In the genomic region with DNA sequence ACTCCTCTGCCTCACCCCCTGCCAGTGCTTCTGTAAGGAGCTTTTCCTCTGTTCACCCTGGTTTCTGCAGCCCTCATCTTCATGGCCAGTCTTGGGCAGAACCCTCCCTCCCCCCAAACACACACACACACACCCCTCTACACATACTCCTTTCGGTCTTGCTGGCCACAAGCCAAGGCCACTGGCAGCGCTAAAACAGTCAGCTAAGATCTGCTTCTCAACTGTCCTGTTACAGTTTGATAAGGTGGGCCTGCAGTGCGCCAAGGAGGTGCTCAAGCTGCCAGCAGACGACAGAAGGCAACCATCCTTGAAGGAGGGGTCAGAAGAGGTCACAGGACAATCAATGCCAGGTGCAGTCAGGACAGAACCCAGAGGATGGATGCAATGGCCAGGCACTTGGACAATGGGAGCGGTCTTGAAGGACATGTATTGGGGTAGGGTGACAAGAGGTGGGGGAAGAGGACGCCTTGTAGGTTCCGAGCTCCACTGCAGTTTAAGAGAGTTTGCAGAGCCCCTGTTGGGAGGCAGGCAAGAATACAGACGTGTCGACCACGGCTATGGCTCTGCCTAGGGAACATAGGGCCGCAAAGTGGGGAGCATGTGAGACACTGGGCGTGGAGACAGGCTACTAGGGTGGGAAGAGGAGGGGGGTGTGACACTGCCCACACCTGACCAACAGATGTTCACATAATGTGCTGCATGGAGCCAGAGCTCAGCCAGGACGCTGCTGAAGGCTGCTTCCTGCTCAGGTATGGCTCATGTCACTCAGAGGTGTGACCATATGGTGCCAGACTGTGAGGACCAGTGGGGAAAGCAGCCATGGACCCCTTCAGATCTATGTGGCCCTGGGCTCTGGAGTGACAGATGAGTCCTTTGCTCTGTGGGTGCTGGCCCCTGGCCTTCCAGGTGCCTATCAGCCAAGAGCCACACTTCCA, we compare ENCODE assay signal across 10 mouse cellular contexts. TPM values are rescaled to one million over a fixed set of nuclear protein-coding genes. Genes with fewer than 3 reads are reported as not detected.
DNase-seq lines count a peak whose midpoint lies in the region; ATAC-seq lines count a peak whose summit lies in the region.
"Had no signal": no experiment of that assay in that cellular context is flagged by ENCODE, and none has a peak within 500 bp of the region (broad histone marks: within the 10 kb centered on the region; RNA-seq: fewer than 3 reads in every experiment).

No protein-coding gene starts in this region.

- H3K27ac ChIP-seq in forebrain, embryonic 13.5 days, result 0 out of 2 replicates have a peak overlapping the region, but pooled peaks have one; percentile 3
- no peak overlapping the region for H3K27ac ChIP-seq in forebrain, embryonic 16.5 days (ENCODE audit: low read length)
- no peak overlapping the region for H3K27ac ChIP-seq in lung, embryonic 16.5 days (ENCODE audit: low read length)
- H3K27ac ChIP-seq: gastrocnemius, adult 2 months had no signal

- H3K36me3 ChIP-seq in forebrain, embryonic 13.5 days (ENCODE audit: poor library complexity, severe bottlenecking), result peaks cover 30% of the 10 kb centered on the region
- H3K36me3 ChIP-seq in forebrain, embryonic 16.5 days (ENCODE audit: control insufficient read depth, insufficient read depth), result no peaks in the 10 kb centered on the region; the same call in 1 of the 2 replicates
- H3K36me3 ChIP-seq in lung, embryonic 16.5 days (ENCODE audit: control insufficient read depth, insufficient read depth, low read length), result peaks cover 14% of the 10 kb centered on the region

- intact Hi-C loops in left cerebral cortex, postnatal 25 days (cut with DNase I), result no loop called here

- ATAC-seq in forebrain, embryonic 13.5 days, result no peak
- ATAC-seq in forebrain, embryonic 16.5 days, result no peak
- ATAC-seq in lung, embryonic 16.5 days (ENCODE audit: low read depth), result peak; percentile 53

- peaks cover 9% of the 10 kb centered on the region; the same call in 1 of the 2 replicates for H3K9me3 ChIP-seq in forebrain, embryonic 13.5 days (replicated peaks)
- peaks cover 3% of the 10 kb centered on the region; the same call in 1 of the 2 replicates for H3K9me3 ChIP-seq in forebrain, embryonic 16.5 days (ENCODE audit: control insufficient read depth, low read length)
- no peaks in the 10 kb centered on the region for H3K9me3 ChIP-seq in lung, embryonic 16.5 days (ENCODE audit: control insufficient read depth, low read length)

- H3K9ac ChIP-seq in forebrain, embryonic 13.5 days, result no peak overlapping the region
- no peak overlapping the region for H3K9ac ChIP-seq in forebrain, embryonic 16.5 days (replicated peaks; ENCODE audit: low read depth, low read length)
- no peak overlapping the region for H3K9ac ChIP-seq in lung, embryonic 16.5 days (ENCODE audit: low read length)

- 75% methylated on average over 13 of the region's 13 CpGs for WGBS in forebrain, embryonic 13.5 days
- WGBS in forebrain, embryonic 16.5 days, result 69% methylated on average over 13 of the region's 13 CpGs
- WGBS in lung, embryonic 16.5 days, result 53% methylated on average over 13 of the region's 13 CpGs

- no peak for DNase-seq in lung, postnatal 36 days
- peak; percentile 55 for DNase-seq in cerebellum, adult 9-11 months
- DNase-seq in ovary, postnatal 14 days (ENCODE audit: low spot score), result peak; percentile 36
- DNase-seq in left cerebral cortex, adult 18-20 months (ENCODE audit: low spot score in 2 of 2), result no peak
- DNase-seq in left cerebral cortex, postnatal 25 days (ENCODE audit: low spot score in 2 of 2), result no peak
- DNase-seq: gastrocnemius, adult 2 months had no signal

- H3K4me1 ChIP-seq in forebrain, embryonic 13.5 days, result peaks cover 33% of the 10 kb centered on the region
- H3K4me1 ChIP-seq in forebrain, embryonic 16.5 days (replicated peaks; ENCODE audit: control insufficient read depth, insufficient read depth, low read length), result peaks cover 20% of the 10 kb centered on the region
- H3K4me1 ChIP-seq in lung, embryonic 16.5 days (replicated peaks; ENCODE audit: control insufficient read depth, insufficient read depth, low read length), result peaks cover 24% of the 10 kb centered on the region

- no peaks in the 10 kb centered on the region for H3K27me3 ChIP-seq in forebrain, embryonic 13.5 days
- no peaks in the 10 kb centered on the region for H3K27me3 ChIP-seq in forebrain, embryonic 16.5 days (replicated peaks; ENCODE audit: control insufficient read depth, insufficient read depth, low read length)
- no peaks in the 10 kb centered on the region for H3K27me3 ChIP-seq in lung, embryonic 16.5 days (ENCODE audit: control insufficient read depth, insufficient read depth, low read depth, low read length)

- no peak overlapping the region for H3K4me2 ChIP-seq in forebrain, embryonic 13.5 days
- no peak overlapping the region for H3K4me2 ChIP-seq in forebrain, embryonic 16.5 days (ENCODE audit: low read length)
- H3K4me2 ChIP-seq in lung, embryonic 16.5 days (ENCODE audit: low read depth, low read length), result no peak overlapping the region

- no peak overlapping the region for H3K4me3 ChIP-seq in forebrain, embryonic 13.5 days
- H3K4me3 ChIP-seq in forebrain, embryonic 16.5 days (replicated peaks; ENCODE audit: low read length), result no peak overlapping the region
- no peak overlapping the region for H3K4me3 ChIP-seq in lung, embryonic 16.5 days (ENCODE audit: low read length)
- H3K4me3 ChIP-seq: gastrocnemius, adult 2 months had no signal

RNA-seq across cellular contexts. Expression of a gene that starts 11.5 kb away (rescaled TPM):
- polyA plus RNA-seq in forebrain, embryonic 13.5 days (2015; fragmentation: Nextera tagmentation; extraction: Ambion mirVana), result not detected in 2 replicates
- polyA plus RNA-seq in forebrain, embryonic 16.5 days (2015; fragmentation: Nextera tagmentation; extraction: Ambion mirVana), result 1.4 TPM in 1 of 2 replicates, not detected in the other
- polyA plus RNA-seq in lung, embryonic 16.5 days (2015; fragmentation: Nextera tagmentation; extraction: Ambion mirVana), result 0.39 and 0.60 TPM in 2 replicates
- 10 to 100 TPM in 1 of 2 experiments, 1 to 10 TPM in 1; 6.8 to 28.8 TPM for total RNA-seq in left cerebral cortex, adult 18-20 months (2021)
- 10 to 100 TPM; 11.1 to 20.1 TPM for total RNA-seq in left cerebral cortex, postnatal 25 days (2021)
- polyA plus RNA-seq: thymus, postnatal 0 days had no signal

RNA-seq across cellular contexts. Expression of a gene that starts 12.0 kb away (rescaled TPM):
- 39.0 and 43.8 TPM in 2 replicates for polyA plus RNA-seq in forebrain, embryonic 13.5 days (2015; fragmentation: Nextera tagmentation; extraction: Ambion mirVana)
- polyA plus RNA-seq in forebrain, embryonic 16.5 days (2015; fragmentation: Nextera tagmentation; extraction: Ambion mirVana), result 49.3 and 53.2 TPM in 2 replicates
- polyA plus RNA-seq in lung, embryonic 16.5 days (2015; fragmentation: Nextera tagmentation; extraction: Ambion mirVana), result 73.5 and 80.7 TPM in 2 replicates
- 100 to 1,000 TPM; 323 TPM for total RNA-seq in left cerebral cortex, adult 18-20 months (2021)
- 100 to 1,000 TPM; 445 to 462 TPM for total RNA-seq in left cerebral cortex, postnatal 25 days (2021)

RNA-seq across cellular contexts. Expression of a gene that starts 18.0 kb away (rescaled TPM):
- 7.9 and 8.3 TPM in 2 replicates for polyA plus RNA-seq in forebrain, embryonic 13.5 days (2015; fragmentation: Nextera tagmentation; extraction: Ambion mirVana)
- polyA plus RNA-seq in forebrain, embryonic 16.5 days (2015; fragmentation: Nextera tagmentation; extraction: Ambion mirVana), result 19.2 and 24.7 TPM in 2 replicates
- 2.2 and 2.4 TPM in 2 replicates for polyA plus RNA-seq in lung, embryonic 16.5 days (2015; fragmentation: Nextera tagmentation; extraction: Ambion mirVana)
- total RNA-seq in left cerebral cortex, adult 18-20 months (2021), result 100 to 1,000 TPM; 691 to 759 TPM
- 100 to 1,000 TPM; 898 to 921 TPM for total RNA-seq in left cerebral cortex, postnatal 25 days (2021)

RNA-seq across cellular contexts. Expression of a gene that starts 44.9 kb away (rescaled TPM):
- 90.6 and 94.0 TPM in 2 replicates for polyA plus RNA-seq in forebrain, embryonic 13.5 days (2015; fragmentation: Nextera tagmentation; extraction: Ambion mirVana)
- polyA plus RNA-seq in forebrain, embryonic 16.5 days (2015; fragmentation: Nextera tagmentation; extraction: Ambion mirVana), result 87.9 and 89.5 TPM in 2 replicates
- polyA plus RNA-seq in lung, embryonic 16.5 days (2015; fragmentation: Nextera tagmentation; extraction: Ambion mirVana), result 66.9 and 72.1 TPM in 2 replicates
- 10 to 100 TPM; 53.0 to 56.9 TPM for total RNA-seq in left cerebral cortex, adult 18-20 months (2021)
- total RNA-seq in left cerebral cortex, postnatal 25 days (2021), result 10 to 100 TPM; 46.7 to 54.9 TPM

Comparison
In these comparisons a context has a peak if more than half of its experiments do, and no peak if none do; other contexts are left out.
1. DNase-seq: peak in cerebellum, adult 9-11 months (single experiment) and ovary, postnatal 14 days (single experiment); none in lung, postnatal 36 days (single experiment), left cerebral cortex, adult 18-20 months (0 of 2) and left cerebral cortex, postnatal 25 days (0 of 2).